Mouse (Mus musculus) ovary, postnatal 14 days (tissue): ENCODE data around the gene Itga7.
"Not testable (repeated sequence)": the region's sequence is repeated elsewhere in the genome, so short reads cannot be mapped to it uniquely, and the experiment has no call there.

Experiments used
- DNase-seq: peaks from one replicate; pipeline ENCODE4 v3.0.0; 2022; ENCODE audit warnings: low spot score

The Itga7 gene

DNA sequence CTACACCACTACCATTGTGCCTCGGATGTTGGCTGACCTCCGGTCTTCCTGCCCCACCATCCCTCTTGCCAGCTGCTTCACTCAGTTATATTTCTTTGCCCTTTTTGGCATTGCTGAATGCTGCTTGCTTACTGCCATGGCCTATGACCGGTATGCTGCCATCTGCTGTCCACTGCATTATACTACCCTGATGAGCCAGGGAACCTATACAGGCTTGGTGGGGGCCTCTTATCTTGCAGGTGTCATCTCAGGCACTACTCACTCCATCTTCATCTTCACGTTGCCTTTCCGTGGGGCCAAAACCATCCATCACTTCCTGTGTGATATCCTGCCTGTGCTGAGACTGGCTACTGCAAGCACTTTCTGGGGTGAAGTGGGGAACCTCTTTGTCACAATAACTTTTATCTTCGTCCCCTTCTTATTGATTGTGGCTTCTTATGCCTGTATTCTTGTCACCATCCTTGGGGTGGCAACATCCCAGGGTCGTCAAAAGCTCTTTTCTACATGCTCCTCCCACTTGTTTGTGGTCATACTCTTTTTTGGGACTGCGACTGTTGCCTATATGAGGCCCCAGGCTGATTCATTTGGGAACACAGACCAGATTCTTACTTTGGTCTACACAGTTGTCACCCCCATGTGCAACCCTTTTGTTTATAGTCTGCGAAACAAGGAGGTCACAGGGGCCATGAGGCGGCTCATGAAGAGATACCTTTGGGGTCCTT, 56.7 kb downstream of the Itga7 start:
- not testable (repeated sequence) for DNase-seq

DNA sequence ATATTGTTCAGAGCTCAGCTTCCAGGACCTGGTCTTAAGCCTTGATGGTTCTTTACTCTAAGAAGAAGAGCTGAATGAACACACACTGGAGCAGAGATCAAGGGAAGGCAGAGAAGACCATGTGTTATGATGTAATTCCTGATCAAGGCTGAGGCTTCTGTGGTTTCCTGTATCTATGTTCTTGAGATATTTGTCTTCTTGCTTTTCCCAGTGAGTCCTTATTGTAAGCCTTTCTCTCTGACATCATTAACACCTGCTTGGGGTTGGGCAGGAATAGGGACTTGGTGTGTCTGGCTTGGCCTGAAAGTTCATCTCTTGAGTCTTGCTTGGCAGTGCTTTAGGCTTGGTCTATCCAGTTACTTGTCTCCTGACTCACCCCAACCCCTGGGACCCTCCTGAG, 57.4 kb downstream of the Itga7 start:
- no peak for DNase-seq

- no peak for DNase-seq
Measured at GRCm38 (mm10) chr10:128995796-128996195, 62.2 kb downstream of the Itga7 start.

- DNase-seq = no peak
Measured at GRCm38 (mm10) chr10:128996523-128997040, 63.0 kb downstream of the Itga7 start.

DNA sequence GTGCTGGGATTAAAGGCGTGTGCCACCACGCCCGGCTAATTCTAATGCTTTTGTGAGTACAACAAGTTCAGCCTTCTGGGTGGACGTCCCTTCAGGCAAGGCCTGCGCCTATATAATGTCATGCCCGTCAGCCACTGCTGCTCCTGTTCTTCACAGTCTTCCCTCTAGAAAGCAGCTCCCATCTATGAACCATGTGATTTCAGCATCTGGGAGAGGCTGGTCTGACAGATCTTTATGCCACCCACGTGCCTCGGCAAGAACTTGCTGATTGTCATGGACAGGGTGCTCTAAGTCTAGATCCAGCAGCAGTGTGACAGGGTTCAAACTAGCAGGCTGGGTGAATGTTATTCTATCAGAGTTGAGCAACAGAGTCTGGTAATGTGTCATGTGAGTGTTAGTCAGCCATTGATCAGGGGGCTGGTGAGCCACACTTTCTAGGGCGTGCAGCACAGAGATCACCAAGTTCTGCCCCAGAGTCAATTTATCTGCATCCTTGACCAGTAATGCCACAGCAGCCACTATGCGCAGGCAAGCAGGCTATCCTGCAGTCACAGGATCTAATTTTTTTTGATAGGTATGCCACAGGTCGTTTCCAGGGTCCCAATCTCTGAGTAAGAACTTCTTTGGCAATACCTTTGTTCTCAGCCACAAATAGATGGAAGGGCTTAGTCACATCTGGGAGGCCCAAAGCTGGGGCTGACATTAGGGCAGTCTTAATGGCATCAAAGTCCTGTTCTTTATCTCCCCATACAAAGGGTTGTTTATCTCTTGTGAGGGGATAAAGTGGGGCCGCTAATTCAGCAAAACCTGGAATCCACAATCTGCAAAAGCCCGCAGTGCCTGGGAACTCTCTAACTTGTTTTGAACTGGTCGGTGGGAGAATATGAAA, 70.7 kb downstream of the Itga7 start:
- DNase-seq = no peak
